Mouse (Mus musculus) heart, postnatal 0 days (tissue): Measurements from ENCODE around the gene Syn3. TPM values are rescaled to one million over a fixed set of nuclear protein-coding genes. Genes with fewer than 3 reads are reported as not detected.
A peak's percentile ranks its signal among the peaks of the same experiment; 100 is the strongest.
"Not testable (repeated sequence)": the region's sequence is repeated elsewhere in the genome, so short reads cannot be mapped to it uniquely, and the experiment has no call there.

Experiments used
- ATAC-seq: fragments of 200-750 bp; cut with Nextera tagmentation; 2 replicates; pipeline ENCODE4 v1.8.0; 2017; ENCODE audit warnings: low read depth, moderate number of reproducible peaks, moderate library complexity; ENCODE audit not compliant: insufficient read depth
- DNase-seq: peaks from one replicate; pipeline ENCODE4 v3.0.0-alpha.2; 2016; ENCODE audit warnings: low spot score
- H3K27ac ChIP-seq: fragments of 300-500 bp; sonication (generic); 2 replicates; pipeline ENCODE4 v1.5.1; 2014; ENCODE audit warnings: low read depth, mild to moderate bottlenecking
- H3K27me3 ChIP-seq: fragments of 300-500 bp; sonication (generic); 2 replicates; pipeline ENCODE4 v1.6.1; 2014; ENCODE audit warnings: low read length, mixed read lengths; ENCODE audit not compliant: control insufficient read depth, insufficient read depth
- H3K36me3 ChIP-seq: fragments of 300-500 bp; sonication (generic); replicated peaks from 2 replicates; pipeline ENCODE4 v1.6.1; 2014; ENCODE audit warnings: low read length, mixed read lengths; ENCODE audit not compliant: control insufficient read depth, insufficient read depth
- H3K4me1 ChIP-seq: fragments of 300-500 bp; sonication (generic); 2 replicates; pipeline ENCODE4 v1.6.1; 2014; ENCODE audit warnings: antibody characterized with exemption; ENCODE audit not compliant: control insufficient read depth, insufficient read depth
- H3K4me2 ChIP-seq: fragments of 300-500 bp; sonication (generic); 2 replicates; pipeline ENCODE4 v1.6.1; 2014; ENCODE audit warnings: low read depth, mild to moderate bottlenecking, low read length, moderate library complexity
- H3K4me3 ChIP-seq: fragments of 300-500 bp; sonication (generic); 2 replicates; pipeline ENCODE4 v1.5.1; 2014; ENCODE audit warnings: low read depth, low read length
- H3K9ac ChIP-seq: fragments of 300-500 bp; sonication (generic); replicated peaks from 2 replicates; pipeline ENCODE4 v1.6.1; 2014; ENCODE audit warnings: low read depth, low read length, mixed read lengths
- H3K9me3 ChIP-seq: fragments of 300-500 bp; sonication (generic); replicated peaks from 2 replicates; pipeline ENCODE4 v1.6.1; 2016; ENCODE audit warnings: low read length; ENCODE audit not compliant: control insufficient read depth
- CTCF ChIP-seq: IDR thresholded peaks from 2 replicates; pipeline ENCODE4 v1.5.1; 2016; ENCODE audit warnings: antibody characterized with exemption, control low read depth, low read depth
- EP300 ChIP-seq: IDR thresholded peaks from 2 replicates; pipeline ENCODE4 v1.6.1; 2016; ENCODE audit warnings: antibody characterized with exemption, low read depth
- WGBS: fragments of 180-500 bp; shearing (Covaris S2); extraction: QIAGEN DNeasy Blood & Tissue Kit; methylation state at CpG from one replicate; pipeline ENCODE4 v1.1.7; 2014; 5-methylcytosine and 5-hydroxymethylcytosine counted together
- polyA plus RNA-seq: library from polyadenylated mRNA; unstranded; fragments of >200 nt; fragmentation: Nextera tagmentation; extraction: Ambion mirVana; gene quantifications from 2 replicates; pipeline ENCODE4 v1.2.1, GENCODE M21; 2015
- total RNA-seq: library from RNA; depleted of rRNA; stranded (reverse); fragments of >200 nt; gene quantifications from 2 replicates; pipeline ENCODE4 v1.2.3, GENCODE M21; 2014; ENCODE audit warnings: low replicate concordance

Syn3 gene
- total and polyA plus RNA-seq, 2 experiments from 2014 or later = 0.48 TPM; not detected in 1

DNA sequence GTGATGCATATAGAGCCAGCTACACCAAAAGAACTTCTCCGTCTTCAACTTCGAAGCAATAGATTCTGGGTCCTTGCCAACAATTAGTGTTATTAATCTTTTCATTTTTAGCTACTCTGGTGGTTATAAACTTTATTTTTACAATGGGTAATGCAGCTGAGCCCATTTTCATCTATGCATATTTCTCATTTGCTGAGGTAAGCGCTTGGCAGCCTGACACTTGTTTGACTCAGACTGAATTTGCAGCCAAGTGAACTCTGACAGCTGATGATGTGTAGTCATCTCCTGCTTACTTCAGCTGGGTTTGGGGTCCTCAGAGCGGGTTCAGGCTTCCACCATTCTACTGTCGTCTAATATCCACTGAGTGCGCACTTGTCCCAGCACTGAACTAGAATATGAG lies 369.6 kb downstream of the Syn3 start:
- no peak for DNase-seq
- no peaks in the 10 kb centered on the region for H3K9me3 ChIP-seq
- H3K4me3 ChIP-seq = no peak overlapping the region
- ATAC-seq = no peak
- 81% methylated on average over 6 of the region's 6 CpGs for WGBS
- no peaks in the 10 kb centered on the region for H3K36me3 ChIP-seq
- TF ChIP-seq CTCF (no peak), EP300 (no peak)
- no peak overlapping the region for H3K27ac ChIP-seq
- no peak overlapping the region for H3K9ac ChIP-seq
- no peak overlapping the region for H3K4me2 ChIP-seq
- H3K27me3 ChIP-seq = no peaks in the 10 kb centered on the region
- no peaks in the 10 kb centered on the region for H3K4me1 ChIP-seq

DNA sequence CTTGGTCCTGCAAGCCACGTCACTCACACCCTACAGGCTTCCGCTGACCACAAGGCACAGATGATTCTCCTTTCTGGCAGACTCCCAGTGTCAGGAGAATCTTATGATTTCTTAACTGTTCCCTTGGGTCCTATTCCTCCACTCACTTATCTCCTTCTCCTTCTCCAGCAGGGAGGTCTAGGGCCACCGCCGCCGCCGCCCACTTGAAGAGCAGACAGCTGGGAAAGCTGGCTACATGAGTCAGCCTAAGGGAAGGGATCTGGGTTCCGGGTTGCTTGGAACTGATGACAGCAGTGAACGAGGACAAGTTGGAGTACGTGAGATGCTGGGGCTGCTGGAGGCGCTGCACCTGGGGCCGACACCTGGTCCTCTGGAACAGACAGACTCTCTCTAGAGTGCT lies 372.2 kb downstream of the Syn3 start:
- H3K4me3 ChIP-seq = no peak overlapping the region
- ATAC-seq = 0 out of 2 replicates have a peak, but pooled peaks have one; percentile 11
- TF ChIP-seq CTCF (no peak), EP300 (no peak)
- H3K4me1 ChIP-seq = no peaks in the 10 kb centered on the region
- H3K9ac ChIP-seq = no peak overlapping the region
- H3K27me3 ChIP-seq = no peaks in the 10 kb centered on the region
- DNase-seq = peak; percentile 15
- no peaks in the 10 kb centered on the region for H3K36me3 ChIP-seq
- H3K9me3 ChIP-seq = no peaks in the 10 kb centered on the region
- WGBS = 43% methylated on average over 11 of the region's 11 CpGs
- no peak overlapping the region for H3K27ac ChIP-seq
- no peak overlapping the region for H3K4me2 ChIP-seq

DNA sequence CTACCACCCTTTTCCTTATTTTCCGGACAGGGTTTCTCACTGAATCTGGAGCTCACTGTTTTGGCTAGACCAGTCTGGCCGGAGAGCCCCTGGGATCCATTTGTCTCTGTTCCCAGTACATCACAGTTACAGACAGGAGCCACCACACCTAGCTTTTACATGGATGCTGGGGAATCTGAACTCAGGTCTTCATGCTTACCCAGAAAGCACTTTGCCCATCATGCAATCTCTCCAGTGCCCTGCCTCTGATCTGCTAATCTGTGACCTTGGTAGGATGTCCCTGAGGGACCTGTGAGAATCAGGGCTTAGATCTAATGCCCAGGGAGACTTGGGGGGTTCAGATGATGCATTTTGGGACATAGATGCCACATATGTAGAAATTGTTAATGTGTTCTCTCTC lies 373.3 kb downstream of the Syn3 start:
- Histone ChIP-seq H3K4me3 (no peak overlapping the region), H3K9ac (no peak overlapping the region), H3K4me1 (no peaks in the 10 kb centered on the region), H3K36me3 (no peaks in the 10 kb centered on the region), H3K4me2 (no peak overlapping the region), H3K27ac (no peak overlapping the region), H3K27me3 (no peaks in the 10 kb centered on the region), H3K9me3 (no peaks in the 10 kb centered on the region)
- WGBS = 85% methylated on average over 2 of the region's 2 CpGs
- no peak for TF ChIP-seq CTCF
- TF ChIP-seq EP300 = no peak
- ATAC-seq (no peak), DNase-seq (no peak)

DNA sequence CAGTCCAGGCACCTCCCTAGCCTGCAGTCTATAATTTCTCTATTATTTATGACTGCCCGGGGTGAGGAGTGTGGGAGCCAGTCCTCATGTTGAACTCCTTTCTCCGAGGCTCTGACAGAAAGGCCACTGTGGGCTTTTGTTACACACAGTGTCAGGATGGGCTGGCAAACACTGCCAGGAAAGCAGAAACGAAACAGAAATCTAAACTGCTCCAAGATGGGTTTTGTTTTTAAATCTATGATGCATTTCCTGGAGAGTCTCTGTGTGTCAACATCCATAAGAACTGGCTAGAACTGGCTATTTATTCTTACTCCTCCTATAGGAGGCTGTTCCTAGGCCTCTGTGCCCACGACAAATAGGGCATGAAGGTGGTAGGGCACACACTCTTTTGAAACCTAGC lies 374.6 kb downstream of the Syn3 start:
- H3K4me2 ChIP-seq = no peak overlapping the region

DNA sequence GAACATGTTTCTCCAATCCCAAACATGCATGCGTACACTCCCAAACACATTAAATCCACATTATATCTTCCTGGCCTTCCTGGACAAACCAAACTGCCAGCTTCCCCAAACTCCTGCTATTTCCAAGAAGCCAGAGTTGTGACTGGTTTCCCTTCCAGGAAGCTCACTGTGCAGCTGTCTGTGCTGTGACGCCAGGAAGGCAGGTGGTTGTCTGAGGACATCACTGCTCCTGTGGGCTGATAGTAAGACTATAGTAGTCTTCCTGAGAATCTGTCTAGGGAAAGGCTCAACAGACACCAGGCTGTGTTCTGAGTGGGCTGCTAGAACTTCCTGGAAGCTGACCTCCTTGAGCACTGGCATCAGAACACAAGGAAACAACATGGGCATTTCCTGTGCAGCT lies 375.5 kb downstream of the Syn3 start:
- Histone ChIP-seq H3K4me2 (no peak overlapping the region), H3K4me1 (no peaks in the 10 kb centered on the region), H3K9ac (no peak overlapping the region), H3K27me3 (no peaks in the 10 kb centered on the region), H3K9me3 (no peaks in the 10 kb centered on the region), H3K4me3 (no peak overlapping the region), H3K27ac (no peak overlapping the region), H3K36me3 (no peaks in the 10 kb centered on the region)
- 61% methylated on average over 2 of the region's 2 CpGs for WGBS
- TF ChIP-seq EP300 = no peak
- no peak for TF ChIP-seq CTCF
- ATAC-seq (no peak), DNase-seq (no peak)

More for the DNA sequence above, 374.6 kb downstream of the Syn3 start:
- no peak for DNase-seq
- H3K27me3 ChIP-seq = no peaks in the 10 kb centered on the region
- no peaks in the 10 kb centered on the region for H3K36me3 ChIP-seq
- no peak for TF ChIP-seq EP300
- TF ChIP-seq CTCF = no peak
- ATAC-seq = no peak
- 59% methylated on average over 4 of the region's 4 CpGs for WGBS
- no peak overlapping the region for H3K4me3 ChIP-seq
- no peaks in the 10 kb centered on the region for H3K9me3 ChIP-seq
- H3K27ac ChIP-seq = no peak overlapping the region
- H3K4me1 ChIP-seq = no peaks in the 10 kb centered on the region
- H3K9ac ChIP-seq = no peak overlapping the region

DNA sequence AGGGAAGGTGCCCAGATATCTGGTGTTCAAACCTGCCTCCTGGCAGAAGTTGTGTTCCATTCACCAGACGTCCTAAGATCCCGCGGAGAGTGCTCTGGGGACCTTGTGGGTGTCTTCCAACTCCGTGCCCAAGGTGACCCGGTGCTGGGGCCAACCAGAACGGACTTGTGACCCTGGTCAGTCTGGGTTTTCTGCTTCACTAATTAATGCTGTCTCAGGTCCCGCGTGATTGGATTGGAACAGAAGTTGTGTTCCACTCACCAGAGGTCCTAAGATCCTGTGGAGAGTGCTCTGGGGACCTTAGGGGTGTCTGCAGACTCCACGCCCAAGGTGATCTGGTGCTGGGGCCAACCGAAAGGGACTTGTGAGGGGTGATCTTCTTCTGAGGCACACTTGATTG lies 376.2 kb downstream of the Syn3 start:
- not testable (repeated sequence) for H3K4me2 ChIP-seq, H3K9me3 ChIP-seq, DNase-seq, H3K4me3 ChIP-seq, ATAC-seq, H3K36me3 ChIP-seq, H3K9ac ChIP-seq, H3K27ac ChIP-seq, H3K27me3 ChIP-seq, H3K4me1 ChIP-seq
- WGBS = 86% methylated on average over 10 of the region's 10 CpGs
